Mouse (Mus musculus) CD4-positive, CD25-positive, alpha-beta regulatory T cell (primary cell): Measurements from ENCODE around the gene Xlr4b. TPM values are rescaled to one million over a fixed set of nuclear protein-coding genes. Genes with fewer than 3 reads are reported as not detected.

Experiments
- polyA plus RNA-seq: library from polyadenylated mRNA; unstranded; fragments of 100-300 nt; shearing (Covaris generic); gene quantifications from one replicate; pipeline ENCODE4 v1.2.1, GENCODE M21; 2017

The Xlr4b gene
- 131 TPM for polyA plus RNA-seq

GRCm38 (mm10) chrX:73213819-73214564 is at the start of gene Xlr4b:
Xlr4b (plus strand) TSS chrX:73214333.

DNA sequence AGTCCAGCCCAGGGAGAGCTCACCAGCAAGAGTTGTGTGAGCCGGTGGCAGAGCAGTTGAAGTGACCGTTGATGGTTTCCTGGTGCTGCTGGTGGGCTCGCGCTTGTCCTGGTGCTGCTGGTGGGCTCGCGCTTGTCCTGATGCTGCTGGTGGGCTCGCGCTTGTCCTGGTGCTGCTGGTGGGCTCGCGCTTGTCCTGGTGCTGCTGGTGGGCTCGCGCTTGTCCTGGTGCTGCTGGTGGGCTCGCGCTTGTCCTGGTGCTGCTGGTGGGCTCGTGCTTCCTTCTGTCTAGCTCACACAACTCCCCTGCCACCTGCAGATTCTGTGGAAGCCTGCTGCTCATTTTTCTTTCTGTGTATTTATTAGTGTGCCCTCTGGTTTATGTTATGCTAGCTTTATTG is 37.2 kb upstream of the Xlr4b start, which contains the start of gene Spin2d:
Gene Spin2d, minus strand, starts transcription at position 101 of the 400 bp plus-strand sequence.

DNA sequence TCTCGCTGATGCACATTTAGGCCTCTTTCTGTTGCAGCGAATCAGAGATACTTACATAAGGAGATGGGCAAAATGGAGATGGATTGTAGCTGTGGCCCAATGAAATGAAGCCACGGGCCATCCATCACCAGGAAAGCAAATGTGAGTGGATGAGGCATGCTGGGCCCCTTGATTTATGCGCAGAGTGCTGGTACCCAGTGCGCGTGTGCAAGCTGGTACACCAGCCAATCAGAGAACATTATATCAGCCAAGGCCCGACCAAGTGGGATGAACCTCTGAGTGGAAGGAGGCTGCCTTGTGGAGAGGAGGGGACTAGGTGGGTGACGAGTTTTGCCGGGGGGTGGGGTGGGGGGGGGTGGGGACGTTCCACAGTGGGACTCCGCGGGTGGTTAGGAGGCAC is 22.2 kb upstream of the Xlr4b start, which contains the start of gene Xlr3b:
Gene Xlr3b, plus strand, starts transcription at position 274 of the 400 bp plus-strand sequence.

GRCm38 (mm10) chrX:73227914-73228605 is 13.9 kb downstream of the Xlr4b start, which contains the start of gene F8a:
F8a (plus strand) TSS chrX:73228291.

DNA sequence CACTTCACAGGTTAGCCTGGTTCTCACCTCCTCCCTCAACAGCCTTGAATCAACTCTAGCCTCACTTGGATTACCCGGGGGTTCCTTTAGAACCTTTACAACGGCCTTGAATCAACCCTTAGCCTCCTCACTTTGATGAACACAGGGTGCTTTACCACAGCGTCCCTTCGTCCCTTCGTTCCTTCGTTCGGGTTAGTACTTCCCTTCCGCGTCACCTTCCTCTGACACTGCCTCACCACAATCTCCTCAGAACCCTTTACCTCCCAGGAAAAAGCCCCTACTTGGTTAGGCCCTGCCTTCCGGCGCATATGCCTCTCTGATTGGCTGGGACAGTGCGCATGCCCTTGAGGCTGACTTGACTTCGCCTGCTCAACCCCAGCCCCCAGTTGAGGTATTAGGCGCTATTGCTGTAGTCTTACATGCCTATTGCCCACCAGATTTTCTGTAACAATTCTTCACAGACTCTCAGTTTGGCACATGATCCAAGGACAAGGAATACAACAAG is 28.7 kb downstream of the Xlr4b start, which contains the start of gene Xlr4c:
Gene Xlr4c, minus strand, starts transcription at position 310 of the 505 bp plus-strand sequence.

DNA sequence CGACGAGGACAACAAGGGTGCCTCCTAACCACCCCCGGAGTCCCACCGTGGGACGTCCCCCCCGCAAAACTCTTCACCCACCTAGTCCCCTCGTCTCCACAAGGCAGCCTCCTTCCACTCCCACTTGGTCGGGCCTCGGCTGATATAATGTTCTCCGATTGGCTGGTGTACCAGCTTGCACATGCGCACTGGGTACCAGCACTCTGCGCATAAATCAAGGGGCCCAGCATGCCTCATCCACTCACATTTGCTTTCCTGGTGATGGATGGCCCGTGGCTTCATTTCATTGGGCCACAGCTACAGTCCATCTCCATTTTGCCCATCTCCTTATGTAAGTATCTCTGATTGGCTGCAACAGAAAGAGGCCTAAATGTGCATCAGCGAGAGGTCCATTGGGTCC is 51.1 kb downstream of the Xlr4b start, which contains the start of gene Xlr3c:
Gene Xlr3c, minus strand, starts transcription at position 121 of the 400 bp plus-strand sequence.

Other genes starting within 250 kb of the Xlr4b start
- gene Zfp185, start 227.0 kb upstream of the Xlr4b start, polyA plus RNA-seq, result not detected
- gene Pnma5, start 177.2 kb upstream of the Xlr4b start, polyA plus RNA-seq, result not detected
- not detected for gene Pnma3, start 149.5 kb upstream of the Xlr4b start, polyA plus RNA-seq
- gene Xlr4a, start 131.9 kb upstream of the Xlr4b start, polyA plus RNA-seq, result 96.6 TPM
- gene Xlr3a, start 117.2 kb upstream of the Xlr4b start, polyA plus RNA-seq, result 0.45 TPM
- 0.28 TPM for gene Gm14685, start 97.3 kb upstream of the Xlr4b start, polyA plus RNA-seq
- not detected for gene Xlr5b, start 65.5 kb upstream of the Xlr4b start, polyA plus RNA-seq
- gene DXBay18, start 64.9 kb upstream of the Xlr4b start, polyA plus RNA-seq, result not detected
- not detected for gene Spin2d, start 37.3 kb upstream of the Xlr4b start, polyA plus RNA-seq
- gene Xlr3b, start 22.1 kb upstream of the Xlr4b start, polyA plus RNA-seq, result 11.8 TPM
- gene F8a, start 14.0 kb downstream of the Xlr4b start, polyA plus RNA-seq, result 20.3 TPM
- 81.2 TPM for gene Xlr4c, start 28.8 kb downstream of the Xlr4b start, polyA plus RNA-seq
- gene Xlr3c, start 51.1 kb downstream of the Xlr4b start, polyA plus RNA-seq, result 0.23 TPM
- not detected for gene Xlr5a, start 78.6 kb downstream of the Xlr4b start, polyA plus RNA-seq
- not detected for gene Xlr5c, start 78.6 kb downstream of the Xlr4b start, polyA plus RNA-seq
- gene Gm45015, start 122.5 kb downstream of the Xlr4b start, polyA plus RNA-seq, result not detected
- 16.1 TPM for gene Zfp275, start 128.3 kb downstream of the Xlr4b start, polyA plus RNA-seq
- not detected for gene Gm18336, start 184.4 kb downstream of the Xlr4b start, polyA plus RNA-seq
- gene Zfp92, start 196.8 kb downstream of the Xlr4b start, polyA plus RNA-seq, result 0.16 TPM
- gene Trex2, start 221.0 kb downstream of the Xlr4b start, polyA plus RNA-seq, result not detected
- 32.3 TPM for gene Haus7, start 244.7 kb downstream of the Xlr4b start, polyA plus RNA-seq